14 mouse cellular contexts compared by ENCODE assay signal in genomic region chr8:117432111-117432510, GRCm38 (mm10).
DNase-seq lines count a peak whose midpoint lies in the region.
"Had no signal": no experiment of that assay in that cellular context is flagged by ENCODE, and none has a peak within 500 bp of the region (broad histone marks: within the 10 kb centered on the region; RNA-seq: fewer than 3 reads in every experiment).

No protein-coding gene starts in this region.

- peak; percentile 13 to 25 for DNase-seq in thymus, postnatal 10 days (ENCODE audit: low spot score in 2 of 2)
- no peak for DNase-seq in thymus, postnatal 36 days
- DNase-seq in thymus, postnatal 25 days = peak; percentile 10
- DNase-seq in thymus, postnatal 4 days = peak; percentile 57
- no peak for DNase-seq in cerebellum, adult 9-11 months
- DNase-seq: adrenal gland, adult 2 months; adrenal gland, postnatal 10 days; adrenal gland, postnatal 25 days; cerebellum, adult 11 months; cerebellum, adult 18-20 months; cerebellum, adult 8-10 months; cerebellum, postnatal 10 days; cerebellum, postnatal 25 days; forebrain, postnatal 0 days had no signal

Comparison
In these comparisons a context has a peak if more than half of its experiments do, and no peak if none do; other contexts are left out.
1. DNase-seq: peak in thymus, postnatal 10 days (2 of 2), thymus, postnatal 25 days (single experiment) and thymus, postnatal 4 days (single experiment); none in thymus, postnatal 36 days (0 of 2) and cerebellum, adult 9-11 months (single experiment).